Mouse (Mus musculus) embryo, embryonic 11 days (tissue): Measurements from ENCODE around the gene Rere.

Source experiments
- DNase-seq: peaks from one replicate; pipeline ENCODE4 v3.0.0-alpha.2; 2015

Gene Rere

GRCm38 (mm10) chr4:150563281-150563680 lies 281.8 kb downstream of the Rere start:
- no peak for DNase-seq

- no peak for DNase-seq
Measured at GRCm38 (mm10) chr4:150566193-150566592, 284.7 kb downstream of the Rere start.

DNA sequence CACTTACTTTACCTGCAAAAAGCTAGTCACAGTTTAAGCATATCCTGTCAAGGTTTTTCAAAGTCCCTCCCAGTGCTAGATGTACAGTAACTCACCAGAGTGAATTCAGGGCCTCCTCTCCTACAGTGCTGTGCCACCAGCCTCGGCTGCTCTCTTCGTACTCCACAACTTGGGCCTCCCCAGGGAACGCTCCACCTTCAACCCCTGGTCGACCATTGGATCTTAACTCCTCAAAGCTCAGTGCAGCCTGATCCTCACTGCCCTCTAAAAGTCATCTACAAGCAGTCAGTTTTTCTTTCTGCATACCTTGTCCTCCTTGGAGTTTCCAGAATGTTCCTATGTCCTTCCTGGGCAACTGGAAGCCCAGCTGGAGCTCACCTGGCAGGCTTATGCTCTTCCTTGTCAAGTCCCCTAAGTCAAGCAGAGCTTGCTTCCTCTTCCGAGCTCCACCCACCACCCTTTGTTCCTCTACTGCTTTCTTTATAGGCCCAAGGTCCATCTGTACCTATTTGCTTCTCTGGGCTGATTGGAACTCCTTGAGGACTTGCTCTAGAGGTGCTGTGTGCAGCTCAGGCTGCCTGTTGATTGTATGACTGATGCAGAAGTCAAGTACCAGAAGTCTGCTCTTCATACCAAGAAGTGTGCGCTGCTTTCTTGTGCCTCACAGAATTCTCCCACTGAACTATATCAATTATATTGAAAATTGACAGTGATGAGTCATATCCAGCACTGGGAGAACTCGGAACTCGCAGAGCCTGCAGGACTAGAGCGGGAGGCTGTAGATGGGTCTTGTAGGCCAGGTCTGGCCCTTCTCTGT lies 287.1 kb downstream of the Rere start:
- no peak for DNase-seq

- peak; percentile 88 for DNase-seq
Measured at GRCm38 (mm10) chr4:150569135-150569833, 287.8 kb downstream of the Rere start.

DNA sequence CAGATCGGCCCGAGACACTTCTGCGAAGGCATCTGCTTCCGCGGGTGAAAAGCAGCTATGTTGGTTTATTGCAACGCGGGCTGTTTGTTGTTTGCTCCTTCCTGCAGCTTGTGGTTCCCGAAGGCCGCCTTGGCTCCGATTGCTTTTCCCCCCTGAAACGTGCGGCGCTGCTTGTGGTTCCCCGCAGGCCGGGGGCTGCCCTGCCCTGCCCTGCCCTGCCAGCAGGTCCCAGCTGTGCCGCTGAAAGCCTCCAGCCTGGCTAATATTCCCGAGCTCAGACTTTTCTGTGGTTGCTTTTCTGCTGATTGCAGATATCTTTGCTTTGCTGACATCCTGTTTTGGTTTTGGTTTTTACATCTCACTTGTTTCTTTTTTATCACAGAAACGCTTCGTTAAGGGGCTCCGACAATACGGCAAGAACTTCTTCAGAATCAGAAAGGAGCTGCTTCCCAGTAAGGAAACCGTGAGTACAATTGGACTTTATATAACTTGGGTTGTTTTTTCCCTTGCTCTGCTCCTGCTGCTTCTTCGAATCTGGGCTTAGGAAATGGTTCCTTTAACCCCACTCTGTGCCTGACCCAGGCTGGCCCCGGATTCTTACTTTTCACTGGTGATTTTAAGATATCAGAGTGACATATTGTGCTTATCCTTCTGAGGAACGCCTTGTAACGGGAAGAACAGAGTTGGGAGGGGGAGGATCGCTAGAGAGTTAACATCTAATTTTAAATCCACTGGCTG lies 288.6 kb downstream of the Rere start:
- DNase-seq = peak; percentile 75

GRCm38 (mm10) chr4:150570793-150571192 lies 289.3 kb downstream of the Rere start:
- no peak for DNase-seq

- no peak for DNase-seq
Measured at GRCm38 (mm10) chr4:150572104-150572691, 290.8 kb downstream of the Rere start.

- DNase-seq = no peak
Measured at GRCm38 (mm10) chr4:150572938-150573337, 291.5 kb downstream of the Rere start.

DNA sequence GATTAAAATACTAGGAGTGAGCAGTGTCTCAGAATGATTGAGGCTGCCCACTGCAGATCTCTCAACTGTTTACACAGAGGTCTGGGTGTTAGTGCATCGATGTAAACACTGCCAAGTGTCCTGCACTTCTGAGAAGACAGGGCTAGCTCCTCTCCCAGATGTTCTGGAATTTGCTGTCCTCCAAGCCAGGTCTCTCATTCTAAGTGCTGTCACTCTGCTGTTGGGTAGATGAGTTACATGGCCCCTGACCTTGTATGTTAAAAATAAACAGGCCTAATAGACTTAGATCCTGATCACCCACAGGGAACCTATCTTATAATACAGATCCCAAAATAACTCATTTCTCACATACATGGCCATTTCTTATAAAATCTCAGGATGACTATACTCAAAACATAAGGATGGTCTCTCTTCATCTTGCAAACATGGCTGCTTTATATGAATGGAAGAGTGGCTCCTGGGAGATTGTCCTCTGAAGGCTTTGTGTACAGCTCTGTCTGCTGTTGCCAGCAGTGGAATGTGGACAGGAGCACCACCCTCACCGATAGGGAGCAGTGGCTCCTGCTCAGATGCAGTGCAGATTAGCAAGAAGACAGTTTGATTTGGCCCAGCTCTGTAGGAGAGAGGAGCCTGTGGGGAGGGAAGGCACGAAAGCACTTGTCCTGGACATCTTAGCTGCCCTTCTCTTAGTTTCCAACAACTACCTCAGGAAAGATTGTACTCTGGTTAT lies 294.1 kb downstream of the Rere start:
- DNase-seq = no peak

DNA sequence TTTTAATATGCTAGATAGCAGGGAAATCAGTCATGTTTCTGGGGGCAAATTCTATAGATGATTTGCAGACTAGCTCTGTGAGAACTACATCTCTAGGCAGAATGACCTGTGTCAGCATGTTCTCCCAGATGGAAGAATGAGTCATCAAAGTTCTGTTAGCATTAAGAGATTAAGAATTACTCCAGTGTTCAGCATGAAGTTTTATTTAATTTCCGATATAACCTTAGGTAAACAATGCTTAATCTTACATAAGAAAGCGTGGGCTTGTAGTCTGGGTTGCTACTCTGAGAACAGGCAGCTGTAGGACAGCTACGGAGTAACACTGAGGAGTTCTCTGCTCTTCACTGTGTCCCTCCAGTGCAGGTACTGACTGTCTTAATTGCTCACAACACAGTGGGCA lies 294.9 kb downstream of the Rere start:
- no peak for DNase-seq

- no peak for DNase-seq
Measured at GRCm38 (mm10) chr4:150578021-150578420, 296.6 kb downstream of the Rere start.

- no peak for DNase-seq
Measured at GRCm38 (mm10) chr4:150581931-150582723, 300.7 kb downstream of the Rere start.

GRCm38 (mm10) chr4:150582966-150583776 lies 301.7 kb downstream of the Rere start:
- DNase-seq = no peak

- DNase-seq = no peak
Measured at GRCm38 (mm10) chr4:150583777-150584135, 302.3 kb downstream of the Rere start.

DNA sequence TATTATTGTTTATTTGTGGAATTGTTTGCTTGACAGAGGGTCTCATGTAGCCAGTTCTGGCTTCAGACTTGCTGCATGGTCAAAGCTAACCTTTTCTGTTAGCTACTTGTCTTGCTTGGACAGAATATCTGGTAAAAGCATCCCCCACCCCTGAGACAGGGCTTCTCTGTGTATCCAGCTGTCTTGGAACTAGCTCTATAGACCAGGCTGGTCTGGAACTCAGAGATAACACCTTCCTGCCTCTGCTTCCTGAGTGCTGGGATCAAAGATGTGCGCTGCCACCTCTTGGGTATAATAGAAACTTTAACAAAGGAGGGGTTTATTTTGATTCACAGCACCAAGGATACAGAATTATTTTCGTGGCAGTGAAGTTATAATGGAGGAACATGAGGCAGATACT lies 304.4 kb downstream of the Rere start:
- no peak for DNase-seq

DNA sequence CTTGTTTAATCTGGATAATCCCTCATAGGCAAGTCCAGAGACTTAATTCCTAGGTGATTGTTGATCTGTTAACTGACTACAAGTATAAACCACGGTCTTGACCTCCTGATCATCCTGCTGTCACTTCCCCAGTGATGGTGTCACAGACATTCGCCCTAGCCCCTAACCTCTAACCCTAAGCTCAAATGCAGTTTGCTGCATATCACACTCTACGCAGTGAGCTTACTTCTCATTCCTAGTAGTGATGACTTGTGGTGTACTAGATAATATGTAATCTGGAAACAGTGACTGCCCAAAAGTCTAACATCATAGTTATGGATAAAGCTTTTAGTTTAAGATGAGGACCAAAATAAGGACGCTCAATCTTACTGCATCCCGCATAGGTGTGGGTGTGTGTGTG lies 304.8 kb downstream of the Rere start:
- no peak for DNase-seq

DNA sequence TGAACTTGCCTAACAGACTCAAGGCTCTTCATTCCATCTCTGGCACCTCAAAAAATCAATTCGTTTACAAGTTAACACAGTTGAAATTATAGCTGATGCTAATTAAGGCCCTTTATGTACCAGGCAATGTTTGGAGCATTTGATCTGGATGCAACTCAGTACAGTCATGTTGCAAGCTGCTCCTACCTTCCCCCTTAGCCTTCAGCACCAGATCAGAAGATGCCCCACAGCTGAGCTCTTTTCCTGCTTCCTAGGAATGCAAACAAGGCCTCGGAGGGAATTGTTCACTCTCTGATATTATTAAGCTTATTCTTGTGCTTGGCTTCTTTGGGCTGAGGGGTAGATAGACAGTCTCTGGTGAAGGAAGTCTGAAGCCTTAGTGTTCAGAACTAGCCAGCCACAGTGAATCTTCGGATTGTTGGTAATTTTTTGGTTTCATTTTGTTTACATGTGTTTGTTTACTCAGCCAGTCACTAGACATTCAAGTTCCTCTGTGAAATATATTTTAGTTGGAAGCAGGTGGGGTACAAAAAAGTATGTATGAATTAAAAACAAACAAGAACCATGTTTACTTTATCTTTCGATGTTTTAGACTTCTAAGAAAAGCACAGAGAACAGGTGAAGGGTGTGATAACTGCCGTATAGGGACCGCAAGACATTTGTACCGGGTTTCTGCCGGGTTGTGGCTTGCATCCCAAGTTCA lies 306.3 kb downstream of the Rere start:
- DNase-seq = no peak

GRCm38 (mm10) chr4:150588300-150588621 lies 306.8 kb downstream of the Rere start:
- no peak for DNase-seq

- DNase-seq = no peak
Measured at GRCm38 (mm10) chr4:150590621-150591282, 309.3 kb downstream of the Rere start.

- no peak for DNase-seq
Measured at GRCm38 (mm10) chr4:150591602-150592001, 310.2 kb downstream of the Rere start.
